Mouse (Mus musculus) NIH3T3 (cell line): Measurements from ENCODE around the gene Gm20917.
"Not testable (repeated sequence)": the region's sequence is repeated elsewhere in the genome, so short reads cannot be mapped to it uniquely, and the experiment has no call there.

Source experiments
- DNase-seq: peaks from one replicate; pipeline ENCODE4 v3.0.0-alpha.2; 2012; ENCODE audit warnings: low read depth

Gene Gm20917

GRCm38 (mm10) chrY:79151022-79151421 is at the start of gene Gm20917:
TSS of gene Gm20917 (minus strand) at chrY:79151122.
- not testable (repeated sequence) for DNase-seq
